Mouse (Mus musculus) heart, embryonic 13.5 days (tissue): Measurements from ENCODE around the gene Pank4. TPM values are rescaled to one million over a fixed set of nuclear protein-coding genes. Genes with fewer than 3 reads are reported as not detected.

ENCODE experiments used
- ATAC-seq: fragments of 200-750 bp; cut with Nextera tagmentation; 2 replicates; pipeline ENCODE4 v1.8.0; 2017; ENCODE audit warnings: moderate TSS enrichment; ENCODE audit not compliant: insufficient number of reproducible peaks, low FRiP score, low TSS enrichment; ENCODE audit errors: extremely low read depth
- H3K27ac ChIP-seq: fragments of 300-500 bp; sonication (generic); replicated peaks from 2 replicates; pipeline ENCODE4 v1.5.1; 2015; ENCODE audit warnings: moderate library complexity, mild to moderate bottlenecking, inconsistent platforms
- H3K27me3 ChIP-seq: fragments of 300-500 bp; sonication (generic); replicated peaks from 2 replicates; pipeline ENCODE4 v1.6.1; 2015; ENCODE audit warnings: mild to moderate bottlenecking, inconsistent platforms
- H3K36me3 ChIP-seq: fragments of 300-500 bp; sonication (generic); 2 replicates; pipeline ENCODE4 v1.6.1; 2015; ENCODE audit warnings: mild to moderate bottlenecking, inconsistent platforms
- H3K4me1 ChIP-seq: fragments of 300-500 bp; sonication (generic); 2 replicates; pipeline ENCODE4 v1.6.1; 2015; ENCODE audit warnings: inconsistent platforms
- H3K4me2 ChIP-seq: fragments of 300-500 bp; sonication (generic); 2 replicates; pipeline ENCODE4 v1.6.1; 2015; ENCODE audit warnings: inconsistent platforms, mild to moderate bottlenecking, moderate library complexity
- H3K4me3 ChIP-seq: fragments of 300-500 bp; sonication (generic); 2 replicates; pipeline ENCODE4 v1.5.1; 2015; ENCODE audit warnings: moderate library complexity, mild to moderate bottlenecking, inconsistent platforms
- H3K9ac ChIP-seq: fragments of 300-500 bp; sonication (generic); 2 replicates; pipeline ENCODE4 v1.6.1; 2015; ENCODE audit warnings: inconsistent platforms, mild to moderate bottlenecking, moderate library complexity
- H3K9me3 ChIP-seq: fragments of 300-500 bp; sonication (generic); 2 replicates; pipeline ENCODE4 v1.6.1; 2016; ENCODE audit warnings: inconsistent platforms
- WGBS: fragments of 180-500 bp; shearing (Covaris S2); methylation state at CpG from one replicate; pipeline ENCODE4 v1.1.7; 2015; ENCODE audit warnings: mixed read lengths; 5-methylcytosine and 5-hydroxymethylcytosine counted together
- polyA plus RNA-seq: library from polyadenylated mRNA; unstranded; fragments of >200 nt; fragmentation: Nextera tagmentation; extraction: Ambion mirVana; gene quantifications from 2 replicates; pipeline ENCODE4 v1.2.1, GENCODE M21; 2015

Gene Pank4
- polyA plus RNA-seq, 1 experiment from 2014 or later, result 40.6 TPM

DNA sequence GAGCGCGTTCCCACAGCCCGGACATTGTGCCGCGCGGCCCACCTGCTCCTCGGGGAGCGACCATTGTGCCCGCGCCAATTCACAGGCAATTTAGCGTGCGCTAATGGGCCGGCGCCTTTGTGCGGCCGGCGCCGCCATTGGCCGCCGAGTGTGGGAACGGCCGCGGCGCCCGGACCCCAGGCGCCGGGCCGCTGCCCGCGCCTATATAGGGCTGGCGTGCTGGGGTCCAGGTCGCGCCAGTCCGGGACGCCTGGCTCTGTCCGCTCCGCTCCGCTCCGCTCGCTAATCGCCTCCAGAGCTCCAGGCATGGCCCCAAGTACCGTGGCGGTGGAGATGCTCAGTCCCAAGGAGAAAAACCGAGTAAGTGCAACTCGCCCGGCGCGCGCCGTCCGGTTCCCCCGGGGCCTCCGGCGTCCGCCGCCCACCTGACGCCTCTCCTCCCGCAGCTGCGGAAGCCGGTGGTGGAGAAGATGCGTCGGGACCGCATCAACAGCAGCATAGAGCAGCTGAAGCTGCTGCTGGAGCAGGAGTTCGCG lies 3.2 kb upstream of the Pank4 start, which contains the start of gene Hes5:
Hes5 (plus strand) TSS at position 234 of the 536 bp plus-strand sequence.
- peaks cover 78% of the 10 kb centered on the region for H3K27me3 ChIP-seq
- H3K4me3 ChIP-seq, result peak within 1 kb of the TSS; percentile 56
- no peak within 1 kb of the TSS for H3K27ac ChIP-seq
- no peaks in the 10 kb centered on the region for H3K9me3 ChIP-seq
- H3K4me2 ChIP-seq, result peak within 1 kb of the TSS; percentile 85
- peaks cover 55% of the 10 kb centered on the region for H3K4me1 ChIP-seq
- ATAC-seq, result no peak
- under 1% methylated on average over 65 of the region's 65 CpGs for WGBS
- H3K36me3 ChIP-seq, result no peaks in the 10 kb centered on the region
- H3K9ac ChIP-seq, result peak within 1 kb of the TSS; percentile 76

DNA sequence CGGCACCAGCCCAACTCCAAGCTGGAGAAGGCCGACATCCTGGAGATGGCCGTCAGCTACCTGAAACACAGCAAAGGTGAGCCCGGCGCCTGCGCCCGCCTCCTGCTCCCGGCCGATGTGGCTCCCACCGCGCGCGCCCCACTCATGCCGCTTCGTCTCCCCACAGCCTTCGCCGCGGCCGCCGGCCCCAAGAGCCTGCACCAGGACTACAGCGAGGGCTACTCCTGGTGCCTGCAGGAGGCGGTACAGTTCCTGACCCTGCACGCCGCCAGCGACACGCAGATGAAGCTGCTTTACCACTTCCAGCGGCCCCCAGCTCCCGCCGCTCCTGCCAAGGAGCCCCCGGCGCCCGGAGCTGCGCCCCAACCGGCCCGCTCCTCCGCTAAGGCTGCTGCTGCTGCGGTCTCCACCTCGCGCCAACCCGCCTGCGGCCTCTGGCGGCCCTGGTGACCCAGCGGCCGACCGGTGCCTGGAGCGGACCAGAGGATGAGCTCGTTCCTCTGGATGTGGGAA lies 2.6 kb upstream of the Pank4 start:
- under 1% methylated on average over 47 of the region's 47 CpGs for WGBS
- H3K9me3 ChIP-seq, result no peaks in the 10 kb centered on the region
- ATAC-seq, result no peak
- no peak overlapping the region for H3K27ac ChIP-seq
- H3K4me2 ChIP-seq, result peak overlapping the region; percentile 85
- H3K36me3 ChIP-seq, result peaks cover 4% of the 10 kb centered on the region; the same call in 1 of the 2 replicates
- H3K4me1 ChIP-seq, result peaks cover 61% of the 10 kb centered on the region
- H3K9ac ChIP-seq, result peak overlapping the region; percentile 76
- H3K27me3 ChIP-seq, result peaks cover 73% of the 10 kb centered on the region
- peak overlapping the region; percentile 56 for H3K4me3 ChIP-seq

- WGBS, result 33% methylated on average over 13 of the region's 13 CpGs
- H3K36me3 ChIP-seq, result peaks cover 10% of the 10 kb centered on the region
- peaks cover 67% of the 10 kb centered on the region for H3K4me1 ChIP-seq
- H3K27me3 ChIP-seq, result peaks cover 66% of the 10 kb centered on the region
- no peak overlapping the region for H3K9ac ChIP-seq
- ATAC-seq, result no peak
- no peak overlapping the region for H3K27ac ChIP-seq
- peak overlapping the region; percentile 56 for H3K4me3 ChIP-seq
- H3K9me3 ChIP-seq, result no peaks in the 10 kb centered on the region
- H3K4me2 ChIP-seq, result peak overlapping the region; percentile 85
These were observed 2.0 kb upstream of the Pank4 start for GRCm38 (mm10) chr4:154961911-154962310.

GRCm38 (mm10) chr4:154962683-154963082 lies 1.2 kb upstream of the Pank4 start:
- Histone ChIP-seq H3K4me1 (peaks cover 72% of the 10 kb centered on the region), H3K9ac (no peak overlapping the region), H3K36me3 (peaks cover 14% of the 10 kb centered on the region), H3K9me3 (no peaks in the 10 kb centered on the region), H3K27ac (no peak overlapping the region), H3K4me3 (0 out of 2 replicates have a peak overlapping the region, but pooled peaks have one; percentile 93), H3K27me3 (peaks cover 59% of the 10 kb centered on the region), H3K4me2 (no peak overlapping the region)
- no peak for ATAC-seq
- 80% methylated on average over 7 of the region's 7 CpGs for WGBS

DNA sequence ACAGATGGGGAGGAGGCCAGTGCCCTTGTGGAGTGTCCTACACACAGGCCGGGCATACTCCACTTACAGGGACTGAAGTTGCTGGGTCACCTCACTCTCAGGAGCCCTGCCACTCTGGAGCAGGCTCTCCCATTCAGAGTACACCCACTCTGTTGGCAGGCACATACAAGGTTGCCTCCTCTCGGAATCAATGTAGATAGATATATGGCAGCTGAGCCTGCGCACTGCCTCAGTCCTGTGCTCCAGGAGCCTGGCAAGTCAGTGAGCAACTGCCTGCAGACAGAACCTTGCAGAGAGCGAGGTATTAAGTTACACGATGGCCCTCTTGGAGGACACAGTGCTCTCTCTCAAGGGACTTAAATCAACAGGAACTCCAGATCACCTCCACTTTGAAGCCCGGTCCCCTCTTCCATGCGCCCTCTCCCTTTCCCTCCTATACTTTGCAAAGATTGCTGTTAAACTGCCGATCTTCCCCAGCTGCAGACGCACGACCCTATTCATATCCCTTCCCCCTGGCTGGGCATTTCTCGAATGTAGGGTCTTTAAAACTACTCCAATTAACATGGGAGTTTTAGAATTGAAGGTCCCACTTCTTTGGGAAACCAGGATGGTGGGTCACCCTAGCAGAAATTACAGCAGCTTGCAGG lies 610 bp upstream of the Pank4 start:
- Histone ChIP-seq H3K27ac (peak overlapping the region; percentile 92; the same call in 1 of the 2 replicates), H3K36me3 (peaks cover 19% of the 10 kb centered on the region), H3K4me3 (peak overlapping the region; percentile 93), H3K4me2 (peak overlapping the region; percentile 90), H3K9me3 (no peaks in the 10 kb centered on the region), H3K9ac (peak overlapping the region; percentile 62), H3K4me1 (peaks cover 72% of the 10 kb centered on the region), H3K27me3 (peaks cover 52% of the 10 kb centered on the region)
- ATAC-seq, result no peak
- WGBS, result 28% methylated on average over 11 of the region's 11 CpGs

DNA sequence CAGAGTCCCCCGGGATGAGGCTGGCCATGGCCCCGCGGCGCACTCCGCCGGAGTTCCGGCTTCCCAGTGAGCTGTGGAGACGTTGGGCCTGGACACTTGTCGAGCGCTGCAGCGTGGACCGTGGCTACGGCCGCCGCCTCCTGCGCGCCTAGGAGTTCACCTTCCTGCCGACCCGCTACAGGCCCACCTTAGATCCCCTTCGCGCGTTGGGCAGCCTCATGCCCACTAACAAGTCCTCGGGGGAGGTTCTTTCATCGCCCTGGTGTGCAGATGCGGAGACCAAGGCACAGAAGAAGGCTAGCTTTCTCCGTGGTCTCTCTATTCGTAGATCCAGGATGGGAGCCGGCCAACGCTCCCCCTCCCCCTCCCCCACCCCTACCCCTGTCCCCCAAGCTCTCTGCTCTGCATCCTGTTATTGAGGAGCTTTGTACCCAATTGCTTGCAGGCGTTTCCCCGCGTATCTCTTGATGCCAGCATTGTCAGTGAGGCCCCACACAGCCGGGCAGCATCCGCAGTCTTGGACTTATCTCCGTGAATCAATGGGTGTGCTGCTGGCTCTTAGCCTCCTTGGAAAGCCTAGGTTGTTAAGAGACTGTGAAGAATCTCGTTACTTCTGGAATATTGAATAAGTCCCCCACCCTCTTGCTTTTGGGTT lies 785 bp downstream of the Pank4 start:
- peak overlapping the region; percentile 90 for H3K4me2 ChIP-seq
- H3K27ac ChIP-seq, result peak overlapping the region; percentile 92
- peaks cover 70% of the 10 kb centered on the region for H3K4me1 ChIP-seq
- peaks cover 38% of the 10 kb centered on the region for H3K27me3 ChIP-seq
- ATAC-seq, result 0 out of 2 replicates have a peak, but pooled peaks have one; percentile 1
- under 1% methylated on average over 36 of the region's 36 CpGs for WGBS
- peaks cover 28% of the 10 kb centered on the region for H3K36me3 ChIP-seq
- peak overlapping the region; percentile 95 for H3K9ac ChIP-seq
- peak overlapping the region; percentile 93 for H3K4me3 ChIP-seq
- no peaks in the 10 kb centered on the region for H3K9me3 ChIP-seq

GRCm38 (mm10) chr4:154965856-154966255 lies 1.9 kb downstream of the Pank4 start:
- Histone ChIP-seq H3K27ac (peak overlapping the region; percentile 73), H3K36me3 (peaks cover 39% of the 10 kb centered on the region), H3K9ac (peak overlapping the region; percentile 95), H3K4me2 (peak overlapping the region; percentile 90), H3K27me3 (peaks cover 27% of the 10 kb centered on the region), H3K9me3 (no peaks in the 10 kb centered on the region), H3K4me3 (peak overlapping the region; percentile 93), H3K4me1 (peaks cover 62% of the 10 kb centered on the region)
- 71% methylated on average over 3 of the region's 3 CpGs for WGBS
- ATAC-seq, result no peak

DNA sequence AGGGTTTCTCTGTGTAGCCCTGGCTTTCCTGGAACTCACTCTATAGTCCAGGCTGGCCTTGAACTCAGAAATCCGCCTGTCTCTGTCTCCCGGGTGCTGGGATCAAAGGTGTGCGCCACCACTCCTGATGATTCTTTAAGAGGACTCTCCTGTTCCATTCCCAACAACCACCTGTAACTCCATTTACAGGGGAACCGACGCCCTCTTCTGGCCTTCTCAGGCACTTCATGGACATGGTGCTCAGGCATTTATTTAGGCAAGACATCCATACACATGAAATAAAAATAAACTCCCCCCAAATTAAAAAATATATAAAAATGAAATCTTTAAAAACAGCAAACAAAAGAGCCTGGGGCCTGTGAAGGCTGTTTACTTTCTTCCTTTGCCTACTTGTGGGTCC lies 3.2 kb downstream of the Pank4 start:
- Histone ChIP-seq H3K9me3 (no peaks in the 10 kb centered on the region), H3K4me2 (no peak overlapping the region), H3K9ac (no peak overlapping the region), H3K4me3 (no peak overlapping the region), H3K27me3 (peaks cover 14% of the 10 kb centered on the region), H3K36me3 (peaks cover 52% of the 10 kb centered on the region), H3K27ac (peak overlapping the region; percentile 73; the same call in 1 of the 2 replicates), H3K4me1 (peaks cover 50% of the 10 kb centered on the region)
- 62% methylated on average over 5 of the region's 5 CpGs for WGBS
- ATAC-seq, result no peak

GRCm38 (mm10) chr4:154972546-154972945 lies 8.6 kb downstream of the Pank4 start:
- Histone ChIP-seq H3K9me3 (no peaks in the 10 kb centered on the region), H3K9ac (no peak overlapping the region), H3K4me3 (no peak overlapping the region), H3K4me2 (no peak overlapping the region), H3K36me3 (peaks cover 94% of the 10 kb centered on the region), H3K4me1 (peaks cover 10% of the 10 kb centered on the region), H3K27ac (no peak overlapping the region), H3K27me3 (no peaks in the 10 kb centered on the region)
- ATAC-seq, result no peak
- WGBS, result 92% methylated on average over 12 of the region's 12 CpGs

GRCm38 (mm10) chr4:154974163-154974611 lies 10.3 kb downstream of the Pank4 start:
- 82% methylated on average over 11 of the region's 11 CpGs for WGBS
- no peak overlapping the region for H3K4me2 ChIP-seq

DNA sequence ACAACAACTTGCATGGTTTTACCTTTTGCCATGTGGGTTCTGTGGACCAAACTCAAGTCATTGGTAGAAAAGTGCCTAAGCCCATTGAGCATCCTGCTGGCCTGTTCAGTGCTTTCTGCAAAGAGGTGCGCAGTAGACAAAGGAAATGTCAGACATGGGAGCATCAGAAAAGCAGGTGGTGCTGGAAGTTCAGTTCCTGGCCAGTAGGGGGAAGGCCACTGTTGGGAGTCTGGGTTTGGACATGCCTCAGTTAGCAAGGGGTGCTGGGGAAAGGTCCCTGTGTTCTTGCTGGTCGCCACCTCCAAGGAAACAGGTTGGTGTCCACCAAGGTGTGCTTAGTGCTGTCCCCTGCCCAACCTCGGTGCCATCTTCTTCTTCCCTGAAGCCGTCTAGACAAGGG lies 16.2 kb downstream of the Pank4 start:
- H3K27me3 ChIP-seq, result peaks cover 24% of the 10 kb centered on the region
- no peak for ATAC-seq
- no peak overlapping the region for H3K9ac ChIP-seq
- H3K27ac ChIP-seq, result no peak overlapping the region
- peaks cover 64% of the 10 kb centered on the region for H3K36me3 ChIP-seq
- H3K4me3 ChIP-seq, result no peak overlapping the region
- no peak overlapping the region for H3K4me2 ChIP-seq
- H3K9me3 ChIP-seq, result no peaks in the 10 kb centered on the region
- H3K4me1 ChIP-seq, result peaks cover 9% of the 10 kb centered on the region
- 93% methylated on average over 4 of the region's 4 CpGs for WGBS

More at GRCm38 (mm10) chr4:154974163-154974611, 10.3 kb downstream of the Pank4 start:
- Histone ChIP-seq H3K4me3 (no peak overlapping the region), H3K9me3 (no peaks in the 10 kb centered on the region), H3K4me1 (no peaks in the 10 kb centered on the region), H3K27me3 (no peaks in the 10 kb centered on the region), H3K36me3 (peaks cover 100% of the 10 kb centered on the region), H3K27ac (no peak overlapping the region), H3K9ac (no peak overlapping the region)
- no peak for ATAC-seq
